19 mouse cellular contexts compared by ENCODE assay signal in genomic region chr13:69562654-69563574, GRCm38 (mm10). TPM values are rescaled to one million over a fixed set of nuclear protein-coding genes. Genes with fewer than 3 reads are reported as not detected.
DNase-seq lines count a peak whose midpoint lies in the region; ATAC-seq and TF ChIP-seq lines count a peak whose summit lies in the region.
"Had no signal": no experiment of that assay in that cellular context is flagged by ENCODE, and none has a peak within 500 bp of the region (broad histone marks: within the 10 kb centered on the region; RNA-seq: fewer than 3 reads in every experiment).

No protein-coding gene starts in this region.

- 36% methylated on average over 12 of the region's 12 CpGs for WGBS in kidney, embryonic 16.5 days
- 26% methylated on average over 12 of the region's 12 CpGs for WGBS in small intestine, adult 2 months

- peak; percentile 87 for ATAC-seq in kidney, embryonic 16.5 days (ENCODE audit: low FRiP score, low TSS enrichment)
- ATAC-seq: hindbrain, postnatal 0 days had no signal

- intact Hi-C loops in heart, postnatal 10 days (cut with DNase I) = no loop called here
- intact Hi-C loops in gastrocnemius, postnatal 36 days (cut with DNase I) = no loop called here

- no peak for TF ChIP-seq CTCF in small intestine, adult 2 months (IDR thresholded peaks at IDR 0.05; ENCODE audit: extremely low read depth, insufficient read length, insufficient replicate concordance, low read depth, low read length)

- H3K27me3 ChIP-seq in kidney, embryonic 16.5 days (ENCODE audit: insufficient read depth, low read length) = no peaks in the 10 kb centered on the region
- H3K27me3 ChIP-seq in small intestine, adult 2 months (ENCODE audit: control insufficient read depth, insufficient read depth, low read length) = no peaks in the 10 kb centered on the region
- H3K27me3 ChIP-seq: embryonic facial prominence, embryonic 12.5 days; liver, embryonic 15.5 days; midbrain, embryonic 12.5 days had no signal

- no peak overlapping the region for H3K27ac ChIP-seq in kidney, embryonic 16.5 days (ENCODE audit: low read length)
- H3K27ac ChIP-seq in small intestine, adult 2 months (ENCODE audit: insufficient read depth, low read depth, low read length) = peak overlapping the region; percentile 97
- H3K27ac ChIP-seq: embryonic facial prominence, embryonic 12.5 days; hindbrain, postnatal 0 days; limb, embryonic 10.5 days; liver, embryonic 15.5 days; midbrain, embryonic 12.5 days had no signal

- no peaks in the 10 kb centered on the region for H3K9me3 ChIP-seq in kidney, embryonic 16.5 days (ENCODE audit: low read length)
- H3K9me3 ChIP-seq: embryonic facial prominence, embryonic 12.5 days; limb, embryonic 10.5 days; liver, embryonic 15.5 days; midbrain, embryonic 12.5 days had no signal

- no peaks in the 10 kb centered on the region for H3K36me3 ChIP-seq in kidney, embryonic 16.5 days (ENCODE audit: insufficient read depth, low read length)
- no peaks in the 10 kb centered on the region for H3K36me3 ChIP-seq in small intestine, adult 2 months (ENCODE audit: control insufficient read depth, insufficient read depth, low read length)
- H3K36me3 ChIP-seq: embryonic facial prominence, embryonic 12.5 days; limb, embryonic 10.5 days; liver, embryonic 15.5 days; midbrain, embryonic 12.5 days had no signal

- no peak for DNase-seq in kidney, postnatal 14 days
- peak; percentile 44 to 67 for DNase-seq in heart, adult 9 months (ENCODE audit: low spot score in 2 of 2)
- DNase-seq in heart, postnatal 10 days = peak; percentile 75 to 80
- DNase-seq in gastrocnemius, postnatal 36 days = no peak
- DNase-seq in gastrocnemius, postnatal 25 days = no peak
- no peak for DNase-seq in gastrocnemius, adult 18-20 months (ENCODE audit: low spot score)
- DNase-seq: B cell, adult 2 months; cerebellum, adult 11 months; layer of hippocampus, postnatal 36 days; lung, postnatal 36 days; thymus, adult 2 months had no signal

- no peak for TF ChIP-seq POLR2A in small intestine, adult 2 months (IDR thresholded peaks at IDR 0.05; ENCODE audit: low read depth, low read length)

- H3K9ac ChIP-seq in kidney, embryonic 16.5 days (replicated peaks; ENCODE audit: low read length) = no peak overlapping the region
- H3K9ac ChIP-seq: embryonic facial prominence, embryonic 12.5 days; liver, embryonic 15.5 days; midbrain, embryonic 12.5 days had no signal

- H3K4me3 ChIP-seq in kidney, embryonic 16.5 days (ENCODE audit: low read length) = no peak overlapping the region
- no peak overlapping the region for H3K4me3 ChIP-seq in small intestine, adult 2 months (ENCODE audit: low read depth, low read length)
- H3K4me3 ChIP-seq: embryonic facial prominence, embryonic 12.5 days; limb, embryonic 10.5 days; liver, embryonic 15.5 days; midbrain, embryonic 12.5 days; myocyte had no signal

- 0 out of 2 replicates have a peak, but pooled peaks cover 9% of the 10 kb centered on the region for H3K4me1 ChIP-seq in kidney, embryonic 16.5 days (ENCODE audit: insufficient read depth, low read length)
- H3K4me1 ChIP-seq in small intestine, adult 2 months (ENCODE audit: control insufficient read depth, insufficient read depth, insufficient read length, low read length) = peaks cover 20% of the 10 kb centered on the region
- H3K4me1 ChIP-seq: embryonic facial prominence, embryonic 12.5 days; liver, embryonic 15.5 days had no signal

- H3K4me2 ChIP-seq in kidney, embryonic 16.5 days (replicated peaks; ENCODE audit: low read depth, low read length) = no peak overlapping the region
- H3K4me2 ChIP-seq: embryonic facial prominence, embryonic 12.5 days; liver, embryonic 15.5 days; midbrain, embryonic 12.5 days had no signal

RNA-seq across cellular contexts. Expression of gene Tent4a, which starts 28.5 kb away (rescaled TPM):
- 5.0 and 5.1 TPM in 2 replicates for polyA plus RNA-seq in kidney, embryonic 16.5 days (2015; fragmentation: Nextera tagmentation; extraction: Ambion mirVana)
- total RNA-seq in heart, postnatal 10 days (2021) = 10 to 100 TPM; 17.2 to 17.6 TPM
- polyA plus RNA-seq in small intestine, adult 2 months (2012; rRNA removed) = 5.3 and 9.4 TPM in 2 replicates
- 1 to 10 TPM; 5.3 to 6.5 TPM for total RNA-seq in gastrocnemius, postnatal 36 days (2021)
- total RNA-seq in gastrocnemius, postnatal 25 days (2021) = 1 to 10 TPM; 6.0 to 6.2 TPM
- total RNA-seq in gastrocnemius, adult 18-20 months (2021) = 1 to 10 TPM; 5.6 to 6.3 TPM

RNA-seq across cellular contexts. Expression of gene Nsun2, which starts 29.4 kb away (rescaled TPM):
- polyA plus RNA-seq in kidney, embryonic 16.5 days (2015; fragmentation: Nextera tagmentation; extraction: Ambion mirVana) = 124 and 131 TPM in 2 replicates
- total RNA-seq in heart, postnatal 10 days (2021) = 10 to 100 TPM; 40.9 to 47.6 TPM
- 21.4 and 26.6 TPM in 2 replicates for polyA plus RNA-seq in small intestine, adult 2 months (2012; rRNA removed)
- 10 to 100 TPM; 40.7 to 41.0 TPM for total RNA-seq in gastrocnemius, postnatal 36 days (2021)
- 10 to 100 TPM; 37.8 to 39.2 TPM for total RNA-seq in gastrocnemius, postnatal 25 days (2021)
- 10 to 100 TPM; 42.4 to 46.5 TPM for total RNA-seq in gastrocnemius, adult 18-20 months (2021)

RNA-seq across cellular contexts. Expression of gene Srd5a1, which starts 48.3 kb away (rescaled TPM):
- polyA plus RNA-seq in kidney, embryonic 16.5 days (2015; fragmentation: Nextera tagmentation; extraction: Ambion mirVana) = 25.0 and 27.7 TPM in 2 replicates
- 1 to 10 TPM; 2.4 to 2.5 TPM for total RNA-seq in heart, postnatal 10 days (2021)
- polyA plus RNA-seq in small intestine, adult 2 months (2012; rRNA removed) = 5.5 and 20.9 TPM in 2 replicates
- under 1 TPM; 0.33 to 0.42 TPM for total RNA-seq in gastrocnemius, postnatal 36 days (2021)
- 1 to 10 TPM in 1 of 2 experiments, under 1 TPM in 1; 0.31 to 1.1 TPM for total RNA-seq in gastrocnemius, postnatal 25 days (2021)
- under 1 TPM in 1 of 2 experiments, not detected in 1; 0.28 TPM for total RNA-seq in gastrocnemius, adult 18-20 months (2021)

Comparison
In these comparisons a context has a peak if more than half of its experiments do, and no peak if none do; other contexts are left out.
1. DNase-seq: peak in heart, adult 9 months (2 of 2) and heart, postnatal 10 days (2 of 2); none in kidney, postnatal 14 days (single experiment), gastrocnemius, postnatal 36 days (0 of 2), gastrocnemius, postnatal 25 days (single experiment) and gastrocnemius, adult 18-20 months (single experiment).